Mouse (Mus musculus): ENCODE data around the gene Kpna3. TPM values are rescaled to one million over a fixed set of nuclear protein-coding genes. Genes with fewer than 3 reads are reported as not detected.
A peak's percentile ranks its signal among the peaks of the same experiment; 100 is the strongest.

Gene Kpna3
- 35.4 and 37.4 TPM in 2 replicates for polyA plus RNA-seq (2015; fragmentation: Nextera tagmentation; extraction: Ambion mirVana)

DNA sequence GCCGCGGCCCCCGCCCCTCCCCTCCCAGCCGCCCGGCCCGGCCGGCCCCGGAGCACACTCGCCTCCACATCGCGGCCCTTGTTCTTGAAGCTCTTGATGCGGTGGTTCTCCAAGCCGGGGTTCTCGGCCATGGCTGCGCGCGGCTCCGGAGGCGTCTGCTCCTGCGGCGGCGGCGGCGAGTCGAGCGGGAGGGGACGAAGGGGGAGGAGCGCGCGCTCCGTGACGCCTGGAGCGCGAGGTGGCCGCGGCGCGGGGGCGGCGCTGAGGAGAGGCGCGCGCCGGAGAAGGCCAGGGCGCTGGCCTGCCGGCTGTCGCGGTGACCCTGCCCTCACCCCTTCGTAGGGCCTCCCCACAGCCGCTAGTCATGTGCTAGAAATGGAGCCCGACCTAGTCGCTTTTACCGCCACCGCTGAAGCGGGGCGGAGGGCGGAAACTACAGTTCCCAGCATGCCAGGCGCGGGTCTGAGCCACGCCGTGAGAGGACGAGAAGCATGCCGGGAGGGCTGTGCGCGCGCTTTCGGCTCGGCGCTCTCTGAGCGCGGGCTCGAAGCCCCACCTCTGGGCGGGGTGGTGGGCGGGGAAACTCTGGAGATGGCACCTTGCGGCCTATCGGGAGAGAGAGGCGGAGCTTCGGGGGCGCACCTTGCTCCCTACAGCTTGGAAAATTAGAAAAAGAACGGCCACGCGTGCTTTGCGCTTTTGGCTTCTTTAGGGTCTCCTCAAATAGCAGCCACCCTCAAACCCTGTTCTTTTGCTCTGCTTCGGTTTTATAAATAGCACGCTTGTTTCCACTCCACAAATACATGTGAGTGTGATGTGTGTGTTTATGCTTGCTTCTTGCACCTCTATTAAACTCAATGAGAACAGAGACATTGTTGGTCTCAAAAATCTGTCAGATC is at the start of gene Kpna3:
Gene Kpna3 (minus strand): TSS at position 214 of the 899 bp plus-strand sequence.
- peaks cover 8% of the 10 kb centered on the region; the same call in 1 of the 2 replicates for H3K4me1 ChIP-seq (ENCODE audit: control insufficient read depth, insufficient read depth, low read length)
- H3K4me3 ChIP-seq (ENCODE audit: low read length) = peak within 1 kb of the TSS; percentile 87
- H3K9me3 ChIP-seq (ENCODE audit: control insufficient read depth, low read length) = no peaks in the 10 kb centered on the region
- ATAC-seq = peak; percentile 97
- peak within 1 kb of the TSS; percentile 73 for H3K4me2 ChIP-seq (ENCODE audit: low read depth, low read length)
- no peaks in the 10 kb centered on the region for H3K27me3 ChIP-seq (replicated peaks; ENCODE audit: control insufficient read depth, insufficient read depth, low read length)
- WGBS = under 1% methylated on average over 84 of the region's 85 CpGs
- H3K27ac ChIP-seq (ENCODE audit: low read length) = peak within 1 kb of the TSS; percentile 98
- no peaks in the 10 kb centered on the region for H3K36me3 ChIP-seq (ENCODE audit: control insufficient read depth, insufficient read depth, low read length)
- H3K9ac ChIP-seq (ENCODE audit: low read depth, low read length) = peak within 1 kb of the TSS; percentile 89

GRCm38 (mm10) chr14:61460365-61460764 is 20.7 kb upstream of the Kpna3 start:
- ATAC-seq = no peak
- no peak overlapping the region for H3K27ac ChIP-seq (ENCODE audit: low read length)
- no peak overlapping the region for H3K9ac ChIP-seq (ENCODE audit: low read depth, low read length)
- H3K36me3 ChIP-seq (ENCODE audit: control insufficient read depth, insufficient read depth, low read length) = no peaks in the 10 kb centered on the region
- no peaks in the 10 kb centered on the region for H3K27me3 ChIP-seq (replicated peaks; ENCODE audit: control insufficient read depth, insufficient read depth, low read length)
- WGBS = 76% methylated on average over 2 of the region's 2 CpGs
- H3K9me3 ChIP-seq (ENCODE audit: control insufficient read depth, low read length) = no peaks in the 10 kb centered on the region
- no peaks in the 10 kb centered on the region for H3K4me1 ChIP-seq (ENCODE audit: control insufficient read depth, insufficient read depth, low read length)
- H3K4me2 ChIP-seq (ENCODE audit: low read depth, low read length) = no peak overlapping the region
- no peak overlapping the region for H3K4me3 ChIP-seq (ENCODE audit: low read length)

GRCm38 (mm10) chr14:61457468-61457867 is 17.8 kb upstream of the Kpna3 start:
- H3K4me3 ChIP-seq (ENCODE audit: low read length) = no peak overlapping the region
- H3K27me3 ChIP-seq (replicated peaks; ENCODE audit: control insufficient read depth, insufficient read depth, low read length) = no peaks in the 10 kb centered on the region
- H3K4me2 ChIP-seq (ENCODE audit: low read depth, low read length) = no peak overlapping the region
- WGBS = 43% methylated on average over 6 of the region's 6 CpGs
- no peaks in the 10 kb centered on the region for H3K4me1 ChIP-seq (ENCODE audit: control insufficient read depth, insufficient read depth, low read length)
- H3K9ac ChIP-seq (ENCODE audit: low read depth, low read length) = no peak overlapping the region
- H3K27ac ChIP-seq (ENCODE audit: low read length) = no peak overlapping the region
- no peaks in the 10 kb centered on the region for H3K9me3 ChIP-seq (ENCODE audit: control insufficient read depth, low read length)
- no peaks in the 10 kb centered on the region for H3K36me3 ChIP-seq (ENCODE audit: control insufficient read depth, insufficient read depth, low read length)
- no peak for ATAC-seq

DNA sequence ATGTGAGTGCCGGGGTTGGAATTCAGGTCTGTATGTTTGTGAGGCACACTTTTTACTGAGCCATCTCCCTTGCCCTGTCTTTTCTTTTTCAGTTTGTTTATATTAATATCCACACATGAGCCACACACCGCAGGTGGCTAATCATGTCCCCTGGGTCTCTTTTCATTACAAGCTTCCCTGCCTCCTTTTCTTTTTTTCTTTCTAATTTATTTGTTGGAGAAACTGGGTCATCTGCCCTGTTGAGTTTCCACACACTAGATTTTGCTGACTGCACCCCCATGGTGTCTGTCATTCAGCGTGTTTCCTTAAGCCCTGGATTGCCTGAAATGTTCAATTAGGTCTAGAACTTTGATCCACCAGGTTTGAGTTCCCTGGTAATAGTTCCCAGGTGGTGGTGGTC is 15.9 kb upstream of the Kpna3 start:
- whole genome bisulfite sequencing = 78% methylated on average over 3 of the region's 3 CpGs
- Histone ChIP-seq H3K9ac (ENCODE audit: low read depth, low read length) (no peak overlapping the region), H3K27ac (ENCODE audit: low read length) (no peak overlapping the region), H3K4me1 (ENCODE audit: control insufficient read depth, insufficient read depth, low read length) (no peaks in the 10 kb centered on the region), H3K9me3 (ENCODE audit: control insufficient read depth, low read length) (no peaks in the 10 kb centered on the region), H3K27me3 (replicated peaks; ENCODE audit: control insufficient read depth, insufficient read depth, low read length) (no peaks in the 10 kb centered on the region), H3K4me3 (ENCODE audit: low read length) (no peak overlapping the region), H3K36me3 (ENCODE audit: control insufficient read depth, insufficient read depth, low read length) (no peaks in the 10 kb centered on the region), H3K4me2 (ENCODE audit: low read depth, low read length) (no peak overlapping the region)
- no peak for ATAC-seq

DNA sequence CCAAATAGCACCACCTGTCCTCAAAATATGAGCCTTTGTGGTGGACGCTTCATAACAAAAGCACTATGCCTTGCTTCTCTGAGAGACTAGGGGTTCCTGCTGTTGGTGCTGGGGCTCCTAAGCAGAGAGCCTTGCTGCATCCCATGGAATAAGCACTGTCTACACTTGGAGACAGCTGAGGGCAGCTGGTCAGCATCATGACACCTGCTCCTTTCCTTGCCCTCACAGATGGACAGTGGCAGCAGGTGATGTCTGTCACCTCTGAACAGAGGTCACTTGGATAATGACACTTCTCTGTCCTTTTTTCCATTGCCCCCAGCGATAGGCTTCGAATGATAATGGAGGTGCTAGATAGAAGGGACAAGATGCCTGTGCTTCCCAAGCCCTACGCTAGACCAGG is 13.4 kb upstream of the Kpna3 start:
- no peaks in the 10 kb centered on the region for H3K4me1 ChIP-seq (ENCODE audit: control insufficient read depth, insufficient read depth, low read length)
- no peaks in the 10 kb centered on the region for H3K27me3 ChIP-seq (replicated peaks; ENCODE audit: control insufficient read depth, insufficient read depth, low read length)
- 88% methylated on average over 4 of the region's 4 CpGs for WGBS
- ATAC-seq = no peak
- no peaks in the 10 kb centered on the region for H3K9me3 ChIP-seq (ENCODE audit: control insufficient read depth, low read length)
- H3K27ac ChIP-seq (ENCODE audit: low read length) = no peak overlapping the region
- H3K9ac ChIP-seq (ENCODE audit: low read depth, low read length) = no peak overlapping the region
- H3K36me3 ChIP-seq (ENCODE audit: control insufficient read depth, insufficient read depth, low read length) = no peaks in the 10 kb centered on the region
- H3K4me2 ChIP-seq (ENCODE audit: low read depth, low read length) = no peak overlapping the region
- H3K4me3 ChIP-seq (ENCODE audit: low read length) = no peak overlapping the region

- H3K4me2 ChIP-seq (ENCODE audit: low read depth, low read length) = no peak overlapping the region
- H3K4me3 ChIP-seq (ENCODE audit: low read length) = no peak overlapping the region
- H3K9ac ChIP-seq (ENCODE audit: low read depth, low read length) = no peak overlapping the region
- H3K27me3 ChIP-seq (replicated peaks; ENCODE audit: control insufficient read depth, insufficient read depth, low read length) = no peaks in the 10 kb centered on the region
- no peak overlapping the region for H3K27ac ChIP-seq (ENCODE audit: low read length)
- ATAC-seq = no peak
- H3K4me1 ChIP-seq (ENCODE audit: control insufficient read depth, insufficient read depth, low read length) = no peaks in the 10 kb centered on the region
- H3K36me3 ChIP-seq (ENCODE audit: control insufficient read depth, insufficient read depth, low read length) = no peaks in the 10 kb centered on the region
- no peaks in the 10 kb centered on the region for H3K9me3 ChIP-seq (ENCODE audit: control insufficient read depth, low read length)
- 57% methylated on average over 6 of the region's 6 CpGs for WGBS
Measured at GRCm38 (mm10) chr14:61452481-61452880, 12.8 kb upstream of the Kpna3 start.

GRCm38 (mm10) chr14:61447775-61448174 is 8.1 kb upstream of the Kpna3 start:
- Histone ChIP-seq H3K27ac (ENCODE audit: low read length) (no peak overlapping the region), H3K9ac (ENCODE audit: low read depth, low read length) (no peak overlapping the region), H3K4me3 (ENCODE audit: low read length) (no peak overlapping the region), H3K4me1 (ENCODE audit: control insufficient read depth, insufficient read depth, low read length) (no peaks in the 10 kb centered on the region), H3K4me2 (ENCODE audit: low read depth, low read length) (no peak overlapping the region), H3K9me3 (ENCODE audit: control insufficient read depth, low read length) (no peaks in the 10 kb centered on the region), H3K27me3 (replicated peaks; ENCODE audit: control insufficient read depth, insufficient read depth, low read length) (no peaks in the 10 kb centered on the region), H3K36me3 (ENCODE audit: control insufficient read depth, insufficient read depth, low read length) (no peaks in the 10 kb centered on the region)
- no peak for ATAC-seq
- WGBS = 85% methylated on average over 6 of the region's 6 CpGs

GRCm38 (mm10) chr14:61439141-61439660 is 473 bp downstream of the Kpna3 start:
- Histone ChIP-seq H3K4me3 (ENCODE audit: low read length) (peak overlapping the region; percentile 87), H3K4me1 (ENCODE audit: control insufficient read depth, insufficient read depth, low read length) (peaks cover 8% of the 10 kb centered on the region; the same call in 1 of the 2 replicates), H3K36me3 (ENCODE audit: control insufficient read depth, insufficient read depth, low read length) (no peaks in the 10 kb centered on the region), H3K27ac (ENCODE audit: low read length) (peak overlapping the region; percentile 98), H3K27me3 (replicated peaks; ENCODE audit: control insufficient read depth, insufficient read depth, low read length) (no peaks in the 10 kb centered on the region), H3K9ac (ENCODE audit: low read depth, low read length) (peak overlapping the region; percentile 89), H3K4me2 (ENCODE audit: low read depth, low read length) (peak overlapping the region; percentile 70), H3K9me3 (ENCODE audit: control insufficient read depth, low read length) (no peaks in the 10 kb centered on the region)
- peak; percentile 63 for ATAC-seq
- WGBS = 0% methylated on average over 60 of the region's 62 CpGs

DNA sequence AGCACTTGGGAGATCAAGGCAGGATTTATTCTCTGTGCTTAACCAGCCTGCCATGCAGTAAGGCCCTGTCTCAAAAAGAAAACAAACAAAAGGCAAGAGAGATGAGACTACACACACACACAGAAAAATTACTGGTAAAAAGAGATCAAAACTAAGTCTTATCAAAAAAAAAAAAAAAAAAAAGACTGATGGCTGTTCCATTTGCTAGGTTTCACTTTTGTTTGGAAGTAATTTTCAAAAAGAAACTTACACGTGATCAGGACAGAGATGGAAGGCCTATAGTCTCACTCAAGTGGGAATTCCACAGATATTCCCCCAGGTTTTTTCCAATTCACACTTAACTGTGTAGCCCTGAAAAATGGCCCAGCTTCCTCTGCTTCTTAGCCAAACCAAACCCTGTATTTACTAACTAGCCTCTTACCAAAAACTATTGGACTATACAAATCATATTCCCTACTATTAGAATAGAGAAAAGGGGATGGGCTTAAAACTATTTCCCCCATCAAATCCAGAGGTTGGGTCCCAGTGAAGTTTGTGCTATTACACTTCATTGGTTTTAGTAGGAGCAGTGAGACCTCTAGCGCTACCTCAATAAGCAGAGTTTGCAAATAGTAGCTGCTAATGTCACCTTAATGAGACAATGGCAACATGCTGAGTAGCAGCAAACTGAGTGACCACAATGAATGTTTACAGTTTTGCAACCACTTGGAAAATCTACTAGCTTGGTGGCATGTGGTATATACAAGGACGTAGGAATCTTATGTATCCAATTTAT is 1.3 kb downstream of the Kpna3 start:
- 12% methylated on average over 3 of the region's 3 CpGs for WGBS
- Histone ChIP-seq H3K9me3 (ENCODE audit: control insufficient read depth, low read length) (no peaks in the 10 kb centered on the region), H3K27me3 (replicated peaks; ENCODE audit: control insufficient read depth, insufficient read depth, low read length) (no peaks in the 10 kb centered on the region), H3K4me3 (ENCODE audit: low read length) (peak overlapping the region; percentile 87), H3K36me3 (ENCODE audit: control insufficient read depth, insufficient read depth, low read length) (no peaks in the 10 kb centered on the region), H3K4me1 (ENCODE audit: control insufficient read depth, insufficient read depth, low read length) (peaks cover 10% of the 10 kb centered on the region), H3K9ac (ENCODE audit: low read depth, low read length) (0 out of 2 replicates have a peak overlapping the region, but pooled peaks have one; percentile 16), H3K4me2 (ENCODE audit: low read depth, low read length) (peak overlapping the region; percentile 70), H3K27ac (ENCODE audit: low read length) (no peak overlapping the region)
- ATAC-seq = no peak

Data from intestine, embryonic 16.5 days (tissue).